In genomic region chr2:135880269-135880760, GRCm38 (mm10) we compare ENCODE assay signal across 10 mouse cellular contexts.
DNase-seq lines count a peak whose midpoint lies in the region; ATAC-seq lines count a peak whose summit lies in the region.
"Had no signal": no experiment of that assay in that cellular context is flagged by ENCODE, and none has a peak within 500 bp of the region (broad histone marks: within the 10 kb centered on the region; RNA-seq: fewer than 3 reads in every experiment).

No protein-coding gene starts in this region.

- H3K4me3 ChIP-seq in embryonic facial prominence, embryonic 12.5 days: no peak overlapping the region
- no peak overlapping the region for H3K4me3 ChIP-seq in embryonic facial prominence, embryonic 10.5 days
- no peak overlapping the region for H3K4me3 ChIP-seq in kidney, embryonic 14.5 days (ENCODE audit: low read length)
- H3K4me3 ChIP-seq in neural tube, embryonic 14.5 days (ENCODE audit: low read depth, low read length): no peak overlapping the region
- H3K4me3 ChIP-seq: midbrain, embryonic 13.5 days had no signal

- no peaks in the 10 kb centered on the region; the same call in 1 of the 2 replicates for H3K4me1 ChIP-seq in embryonic facial prominence, embryonic 12.5 days
- H3K4me1 ChIP-seq in embryonic facial prominence, embryonic 10.5 days: peaks cover 18% of the 10 kb centered on the region
- H3K4me1 ChIP-seq in kidney, embryonic 14.5 days (ENCODE audit: control insufficient read depth, insufficient read depth, low read length): 0 out of 2 replicates have a peak, but pooled peaks cover 3% of the 10 kb centered on the region
- no peaks in the 10 kb centered on the region for H3K4me1 ChIP-seq in neural tube, embryonic 14.5 days (ENCODE audit: control insufficient read depth, insufficient read depth, low read length)
- H3K4me1 ChIP-seq: midbrain, embryonic 13.5 days had no signal

- no peaks in the 10 kb centered on the region for H3K27me3 ChIP-seq in embryonic facial prominence, embryonic 12.5 days
- H3K27me3 ChIP-seq in embryonic facial prominence, embryonic 10.5 days (replicated peaks; ENCODE audit: low read depth, poor library complexity, severe bottlenecking): no peaks in the 10 kb centered on the region
- no peaks in the 10 kb centered on the region for H3K27me3 ChIP-seq in kidney, embryonic 14.5 days (ENCODE audit: control insufficient read depth, insufficient read depth, low read length)
- H3K27me3 ChIP-seq in neural tube, embryonic 14.5 days (ENCODE audit: control insufficient read depth, insufficient read depth, low read length): no peaks in the 10 kb centered on the region
- H3K27me3 ChIP-seq: midbrain, embryonic 13.5 days had no signal

- ATAC-seq in embryonic facial prominence, embryonic 12.5 days (ENCODE audit: insufficient number of reproducible peaks, insufficient read depth, low FRiP score, low TSS enrichment): 0 out of 2 replicates have a peak, but pooled peaks have one; percentile 41
- peak; percentile 73; the same call in 1 of the 2 replicates for ATAC-seq in kidney, embryonic 14.5 days (ENCODE audit: low FRiP score, low TSS enrichment)
- no peak for ATAC-seq in neural tube, embryonic 14.5 days (ENCODE audit: low read depth)
- ATAC-seq: midbrain, embryonic 13.5 days had no signal

- H3K4me2 ChIP-seq in embryonic facial prominence, embryonic 12.5 days (replicated peaks): no peak overlapping the region
- H3K4me2 ChIP-seq in kidney, embryonic 14.5 days (replicated peaks; ENCODE audit: low read depth, low read length): no peak overlapping the region
- H3K4me2 ChIP-seq in neural tube, embryonic 14.5 days (ENCODE audit: low read depth, low read length): no peak overlapping the region
- H3K4me2 ChIP-seq: midbrain, embryonic 13.5 days had no signal

- H3K36me3 ChIP-seq in embryonic facial prominence, embryonic 12.5 days: no peaks in the 10 kb centered on the region
- no peaks in the 10 kb centered on the region for H3K36me3 ChIP-seq in embryonic facial prominence, embryonic 10.5 days (replicated peaks)
- H3K36me3 ChIP-seq in kidney, embryonic 14.5 days (ENCODE audit: control insufficient read depth, insufficient read depth, low read length): no peaks in the 10 kb centered on the region
- no peaks in the 10 kb centered on the region for H3K36me3 ChIP-seq in neural tube, embryonic 14.5 days (ENCODE audit: control insufficient read depth, insufficient read depth, low read length)
- H3K36me3 ChIP-seq: midbrain, embryonic 13.5 days had no signal

- H3K9me3 ChIP-seq in embryonic facial prominence, embryonic 12.5 days: no peaks in the 10 kb centered on the region
- H3K9me3 ChIP-seq in embryonic facial prominence, embryonic 10.5 days: no peaks in the 10 kb centered on the region
- no peaks in the 10 kb centered on the region for H3K9me3 ChIP-seq in kidney, embryonic 14.5 days (ENCODE audit: control insufficient read depth, low read length)
- H3K9me3 ChIP-seq in neural tube, embryonic 14.5 days (ENCODE audit: control insufficient read depth, low read length): no peaks in the 10 kb centered on the region
- H3K9me3 ChIP-seq: midbrain, embryonic 13.5 days had no signal

- H3K9ac ChIP-seq in embryonic facial prominence, embryonic 12.5 days: no peak overlapping the region
- H3K9ac ChIP-seq in kidney, embryonic 14.5 days (ENCODE audit: low read depth, low read length): no peak overlapping the region
- H3K9ac ChIP-seq in neural tube, embryonic 14.5 days (replicated peaks; ENCODE audit: low read depth, low read length): no peak overlapping the region
- H3K9ac ChIP-seq: midbrain, embryonic 13.5 days had no signal

- intact Hi-C loops in left cerebral cortex, postnatal 36 days (cut with DNase I): no loop called here

- no peak for DNase-seq in embryonic facial prominence, embryonic 10.5 days (ENCODE audit: low spot score)
- no peak for DNase-seq in kidney, adult 18-20 months
- DNase-seq in neural tube, embryonic 10.5 days (ENCODE audit: extremely low spot score, low spot score): no peak
- peak; percentile 9 for DNase-seq in yolk sac, embryonic 10.5 days (ENCODE audit: low spot score)
- DNase-seq in left cerebral cortex, postnatal 36 days (ENCODE audit: low spot score in 2 of 2): no peak
- DNase-seq: cerebellum, adult 11 months had no signal

- peak overlapping the region; percentile 54; the same call in 1 of the 2 replicates for H3K27ac ChIP-seq in embryonic facial prominence, embryonic 12.5 days
- H3K27ac ChIP-seq in embryonic facial prominence, embryonic 10.5 days (replicated peaks): no peak overlapping the region
- peak overlapping the region; percentile 51; the same call in 1 of the 2 replicates for H3K27ac ChIP-seq in kidney, embryonic 14.5 days (ENCODE audit: low read depth, low read length)
- H3K27ac ChIP-seq in neural tube, embryonic 14.5 days (ENCODE audit: low read depth, low read length): 0 out of 2 replicates have a peak overlapping the region, but pooled peaks have one; percentile 2
- H3K27ac ChIP-seq: midbrain, embryonic 13.5 days had no signal

- WGBS in embryonic facial prominence, embryonic 12.5 days: 49% methylated on average over 6 of the region's 6 CpGs
- 66% methylated on average over 6 of the region's 6 CpGs for WGBS in embryonic facial prominence, embryonic 10.5 days
- 37% methylated on average over 6 of the region's 6 CpGs for WGBS in kidney, embryonic 14.5 days
- WGBS in neural tube, embryonic 14.5 days: 49% methylated on average over 6 of the region's 6 CpGs
